Mouse (Mus musculus) frontal cortex, adult 2 months (tissue): ENCODE data around the gene Thoc2. TPM values are rescaled to one million over a fixed set of nuclear protein-coding genes. Genes with fewer than 3 reads are reported as not detected.
"Not testable (repeated sequence)": the region's sequence is repeated elsewhere in the genome, so short reads cannot be mapped to it uniquely, and the experiment has no call there.

Experiments
- DNase-seq, 2 experiments: peaks; one replicate each; pipeline ENCODE4 v3.0.0; 2022; ENCODE audit warnings: low spot score in 1 of 2; ENCODE audit errors: extremely low spot score in 1 of 2
- polyA plus RNA-seq: library from polyadenylated mRNA; depleted of rRNA; stranded (reverse); fragments of >200 nt; gene quantifications from 2 replicates; pipeline ENCODE4 v1.2.3, GENCODE M21; 2012; rRNA removed

The Thoc2 gene
- 39.7 and 43.1 TPM in 2 replicates for polyA plus RNA-seq

GRCm38 (mm10) chrX:41920574-41920973 lies at the start of gene Thoc2:
TSS of gene Thoc2 (minus strand) at chrX:41920674.
- no peak for DNase-seq

GRCm38 (mm10) chrX:41970096-41970495 lies 49.6 kb upstream of the Thoc2 start:
- DNase-seq, result no peak

DNA sequence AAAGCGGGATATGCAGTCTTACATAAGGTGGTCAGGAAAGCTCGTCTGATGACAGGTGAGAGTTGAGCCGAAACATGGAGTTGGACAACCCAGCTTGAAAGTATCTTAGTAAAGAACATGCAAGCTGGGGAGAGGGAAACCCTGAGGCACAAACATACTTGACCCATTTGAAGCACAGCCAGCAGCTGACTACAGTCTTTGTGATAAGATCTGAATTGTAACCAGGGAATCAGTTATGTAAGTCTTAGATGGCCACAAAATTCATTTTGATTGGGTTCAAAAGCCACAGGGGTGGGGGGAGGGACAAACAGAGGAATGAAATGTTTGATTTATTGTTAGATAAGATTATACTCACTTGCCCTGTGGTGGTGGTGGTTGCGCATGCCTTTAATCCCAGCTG lies 48.9 kb upstream of the Thoc2 start:
- no peak for DNase-seq

DNA sequence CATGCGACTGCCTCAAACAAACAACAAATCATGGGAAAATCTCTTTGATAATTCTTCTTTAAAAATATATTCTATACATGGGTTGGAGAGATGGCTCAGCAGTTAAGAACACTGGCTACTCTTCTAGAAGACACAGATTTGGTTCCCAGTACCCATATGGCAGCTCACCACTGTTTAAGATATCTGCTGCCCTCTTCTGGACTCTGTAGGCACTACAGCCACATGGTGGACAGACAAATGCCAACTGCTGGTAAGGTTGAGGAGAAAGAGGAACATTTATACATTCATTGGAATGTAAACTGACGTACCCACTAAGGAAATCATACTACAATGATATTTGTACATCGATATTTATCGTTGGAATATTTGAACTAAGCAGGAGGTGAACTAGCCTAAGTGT lies 36.7 kb upstream of the Thoc2 start:
- DNase-seq, result no peak

- DNase-seq, result no peak
Measured at GRCm38 (mm10) chrX:41941840-41942239, 21.4 kb upstream of the Thoc2 start.

DNA sequence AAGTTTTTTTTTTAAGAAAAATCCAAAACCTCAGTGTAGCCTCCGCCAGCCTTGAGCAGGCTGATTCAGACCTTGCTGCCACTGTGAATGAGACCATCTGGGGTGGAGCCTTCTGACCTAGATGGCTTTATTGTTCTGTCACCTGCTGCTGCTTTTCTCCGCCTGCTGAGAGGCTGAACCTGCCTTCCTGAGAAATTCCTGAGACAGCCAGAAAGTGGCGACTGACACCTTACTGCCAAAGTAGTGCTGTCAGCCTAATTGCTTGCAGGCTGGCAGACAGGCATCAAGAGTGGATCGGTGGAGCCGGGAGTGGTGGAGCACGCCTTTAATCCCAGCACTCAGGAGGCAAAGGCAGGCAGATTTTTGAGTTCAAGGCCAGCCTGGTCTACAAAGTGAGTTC lies 11.3 kb upstream of the Thoc2 start:
- DNase-seq, result not testable (repeated sequence)

DNA sequence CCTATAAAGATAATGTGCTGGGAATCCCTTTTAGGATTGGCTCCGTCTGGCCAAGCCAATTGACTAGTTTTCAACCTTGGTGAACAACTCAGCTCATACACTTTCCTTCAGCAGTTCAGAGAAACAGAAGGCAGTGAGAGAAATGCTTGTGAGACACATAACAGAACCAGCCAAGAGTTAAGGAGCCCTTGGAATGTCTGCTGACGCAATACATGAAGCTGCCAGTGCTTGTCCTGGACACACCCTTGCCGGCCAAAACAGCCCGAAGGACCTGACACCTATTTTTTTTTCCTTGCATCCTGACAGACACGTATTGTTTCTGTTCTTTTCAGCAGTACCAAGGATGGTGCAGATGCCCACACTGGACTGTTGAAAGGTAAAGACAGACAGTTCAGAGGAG lies 4.2 kb upstream of the Thoc2 start:
- no peak for DNase-seq

GRCm38 (mm10) chrX:41912061-41912401 lies 8.4 kb downstream of the Thoc2 start:
- DNase-seq, result no peak

DNA sequence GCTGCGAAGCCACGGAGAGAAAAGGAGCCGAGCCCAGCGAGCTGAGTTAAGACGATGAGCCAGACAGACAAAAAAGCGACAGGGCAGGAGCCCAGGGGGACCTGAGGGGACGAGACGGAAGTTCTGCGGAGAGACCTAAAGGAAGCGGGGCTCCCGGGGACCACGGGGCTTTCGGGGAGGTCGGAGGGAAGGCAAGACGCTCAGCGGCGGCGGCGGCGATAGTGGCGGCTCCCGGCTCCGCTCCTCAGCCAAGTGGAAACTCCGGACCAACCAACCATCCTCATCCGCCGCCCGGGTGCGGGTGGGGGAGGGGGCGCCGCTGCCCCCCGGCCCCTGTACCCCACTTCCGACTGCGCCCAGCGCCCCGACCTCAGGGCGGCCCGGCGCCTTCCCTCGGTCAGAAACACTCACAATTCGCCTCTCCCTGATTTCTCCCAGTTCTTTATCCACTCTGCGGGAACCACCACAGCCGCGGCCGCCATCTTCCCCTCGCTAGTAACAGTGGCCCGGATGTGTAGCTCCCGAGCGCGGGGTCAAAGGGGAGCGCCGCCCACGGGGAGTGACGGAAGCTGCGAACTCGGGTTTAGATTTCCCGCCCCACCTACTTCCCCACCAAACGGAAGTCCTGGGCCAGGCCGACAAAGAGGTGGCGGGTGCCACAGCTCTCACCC lies 8.9 kb downstream of the Thoc2 start:
- DNase-seq, result peak; percentile 83 to 89

DNA sequence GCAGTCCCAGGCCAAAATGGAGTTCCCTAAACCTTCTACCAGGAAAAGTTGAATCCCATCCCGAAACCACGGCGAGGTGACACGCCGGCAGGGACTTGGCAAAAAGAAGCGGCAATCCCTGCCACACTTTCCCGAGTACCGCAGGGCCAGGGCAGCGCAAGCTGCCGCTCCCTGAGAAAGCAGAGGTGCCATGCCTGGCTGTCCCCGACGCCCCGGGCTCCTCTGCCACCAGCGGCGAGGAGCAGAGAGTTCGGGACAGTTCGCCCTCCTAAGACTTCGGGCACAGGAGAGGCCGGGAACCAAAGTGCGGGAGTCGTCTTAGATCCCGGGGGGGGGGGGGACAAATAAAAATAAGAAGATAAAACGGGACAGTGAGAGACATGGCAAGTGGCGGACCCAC lies 9.5 kb downstream of the Thoc2 start:
- no peak for DNase-seq

DNA sequence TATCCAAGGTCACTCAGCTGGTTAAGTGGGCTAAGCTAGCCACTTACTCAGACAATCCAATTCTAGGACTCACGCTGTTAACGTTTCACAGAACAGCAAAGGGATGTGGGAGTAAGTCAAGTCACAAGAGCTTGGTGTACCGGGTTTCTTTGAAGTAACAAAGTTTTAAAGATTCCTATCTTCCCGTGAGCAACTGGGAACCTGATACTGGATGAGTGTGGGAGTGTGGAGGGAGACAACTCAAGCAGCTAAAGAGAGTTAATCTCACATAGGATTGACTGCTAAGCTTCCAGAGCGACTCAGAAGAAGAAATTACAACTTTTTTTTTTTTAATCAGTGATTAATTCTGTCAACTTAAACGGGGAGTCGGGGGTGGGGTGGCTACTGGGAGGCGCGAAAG lies 10.0 kb downstream of the Thoc2 start:
- DNase-seq, result no peak

- no peak for DNase-seq
Measured at GRCm38 (mm10) chrX:41884759-41885505, 35.5 kb downstream of the Thoc2 start.

DNA sequence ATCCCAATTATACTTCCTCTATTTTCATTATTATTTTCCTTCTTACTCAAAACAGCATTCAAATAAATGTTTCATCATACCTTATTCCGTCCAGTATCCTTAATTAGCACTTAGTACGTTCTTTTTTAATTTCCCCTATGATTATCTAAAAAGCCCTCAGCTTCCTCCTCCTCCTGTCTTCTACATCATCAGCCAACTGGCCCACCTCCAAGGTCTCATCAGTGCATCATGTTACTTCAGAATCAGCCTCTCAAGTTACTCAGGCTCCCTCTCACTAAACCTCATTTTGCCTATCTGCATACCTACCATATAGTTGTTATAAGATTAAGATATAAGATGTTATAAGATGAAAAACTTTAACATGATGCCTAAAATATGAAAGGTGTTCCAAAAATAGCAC lies 43.9 kb downstream of the Thoc2 start:
- DNase-seq, result no peak

DNA sequence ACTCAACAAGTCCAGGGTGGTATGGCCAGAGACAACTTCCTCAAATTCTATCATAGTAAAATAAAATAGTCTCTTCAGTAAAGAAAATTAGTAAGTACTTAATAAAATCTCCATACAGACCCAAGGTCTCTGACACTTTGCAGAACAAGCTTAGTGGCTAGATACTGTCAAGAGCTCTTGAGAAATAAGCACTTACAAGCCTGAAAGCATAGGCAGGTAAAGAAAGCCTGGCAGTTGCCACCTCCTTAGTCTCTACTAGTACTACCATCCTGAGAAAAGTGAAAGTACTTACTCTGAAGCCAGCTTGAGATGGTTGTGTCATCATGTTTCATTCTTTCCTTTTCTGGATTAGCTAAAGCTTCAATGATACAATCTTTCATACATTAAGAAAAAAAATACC lies 82.7 kb downstream of the Thoc2 start:
- DNase-seq, result no peak

DNA sequence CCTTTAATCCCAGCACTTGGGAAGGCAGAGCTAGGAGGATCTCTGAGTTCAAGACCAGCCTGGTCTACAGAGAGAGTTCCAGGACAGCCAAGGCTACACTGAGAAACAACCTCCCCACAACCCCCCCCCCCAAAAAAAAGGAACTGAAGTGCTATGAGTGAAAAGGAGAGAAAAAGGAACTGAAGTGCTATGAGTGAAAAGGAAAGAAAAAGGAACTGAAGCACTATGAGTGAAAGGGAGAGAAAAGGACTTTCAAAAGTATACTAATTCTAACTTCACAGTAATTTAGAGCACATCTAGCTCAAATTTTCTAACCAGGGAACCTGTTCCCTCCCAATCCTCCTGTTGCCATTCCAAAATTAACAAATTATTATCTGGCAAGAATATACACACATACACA lies 114.9 kb downstream of the Thoc2 start:
- DNase-seq, result no peak

GRCm38 (mm10) chrX:41793303-41793702 lies 127.2 kb downstream of the Thoc2 start:
- no peak for DNase-seq

Other genes with a start within 250 kb of the Thoc2 start
- 40.8 and 44.3 TPM in 2 replicates for gene Xiap, start 139.0 kb upstream of the Thoc2 start, polyA plus RNA-seq
- gene Stag2, start 228.6 kb upstream of the Thoc2 start, polyA plus RNA-seq, result 22.1 and 26.8 TPM in 2 replicates